Mouse (Mus musculus): ENCODE measurements around the gene Btg1.

GRCm38 (mm10) chr10:96619951-96620889 lies 3.4 kb downstream of the Btg1 start:
- TF ChIP-seq GATA1 (IDR thresholded peaks at IDR 0.05; ENCODE audit: borderline replicate concordance, low read length) (no peak), FLI1 (IDR thresholded peaks at IDR 0.05; ENCODE audit: low read length) (no peak)
